Mouse (Mus musculus) CH12.LX (cell line): ENCODE results near the gene Hnrnpll. TPM values are rescaled to one million over a fixed set of nuclear protein-coding genes. Genes with fewer than 3 reads are reported as not detected.

Experiments
- DNase-seq: peaks from one replicate; pipeline ENCODE4 v3.0.0-alpha.2; 2013; ENCODE audit errors: extremely low read depth
- H3K27ac ChIP-seq: 2 replicates; pipeline ENCODE4 v1.5.1; 2012; ENCODE audit warnings: low read depth, mild to moderate bottlenecking, control low read depth, moderate library complexity; ENCODE audit not compliant: insufficient read depth
- H3K27me3 ChIP-seq: replicated peaks from 2 replicates; pipeline ENCODE3; 2012; ENCODE audit warnings: inconsistent platforms
- H3K36me3 ChIP-seq, 2 experiments: replicated peaks in 1 of 2; 2 replicates each; pipeline versions ENCODE3 to v1.6.1; 2012; ENCODE audit warnings: inconsistent platforms in 1 of 2, low read length in 1 of 2, mild to moderate bottlenecking in 1 of 2, mixed read lengths in 1 of 2, moderate library complexity in 1 of 2; ENCODE audit not compliant: control insufficient read depth in 1 of 2, insufficient read depth in 1 of 2
- H3K4me1 ChIP-seq, 2 experiments: 2 replicates each; pipeline ENCODE4 v1.6.1; 2012; ENCODE audit warnings: inconsistent platforms in 1 of 2, moderate library complexity in 1 of 2; ENCODE audit not compliant: insufficient read depth in 2 of 2, control insufficient read depth in 1 of 2
- H3K4me2 ChIP-seq: 2 replicates; pipeline ENCODE4 v1.6.1; 2012; ENCODE audit warnings: low read depth, mild to moderate bottlenecking, control low read depth; ENCODE audit not compliant: poor library complexity, insufficient read depth, severe bottlenecking
- H3K4me3 ChIP-seq, 3 experiments: fragments of 150-350 bp in 1 of 3; sonication (generic) in 1 of 3; replicated peaks in 1 of 3; 2 replicates each; pipeline versions ENCODE3 to v1.5.1; 2011 to 2012; ENCODE audit warnings: low read depth in 2 of 3, low read length in 2 of 3, mild to moderate bottlenecking in 2 of 3, moderate library complexity in 2 of 3, control low read depth in 1 of 3, improper control_type of control experiment in 1 of 3, inconsistent platforms in 1 of 3, mixed read lengths in 1 of 3; ENCODE audit not compliant: poor library complexity in 1 of 3
- H3K79me2 ChIP-seq: replicated peaks from 2 replicates; pipeline ENCODE4 v1.6.1; 2012; ENCODE audit warnings: mild to moderate bottlenecking, moderate library complexity; ENCODE audit not compliant: control insufficient read depth, poor library complexity, insufficient read depth, severe bottlenecking; ENCODE audit errors: extremely low read depth
- H3K9ac ChIP-seq: 2 replicates; pipeline ENCODE4 v1.6.1; 2012; ENCODE audit warnings: low read depth, mild to moderate bottlenecking, control low read depth, moderate library complexity; ENCODE audit not compliant: insufficient read depth
- H3K9me3 ChIP-seq: replicated peaks from 2 replicates; pipeline ENCODE3; 2012; ENCODE audit warnings: low read length, inconsistent platforms, mixed read lengths
- EP300 ChIP-seq: IDR thresholded peaks from 2 replicates; pipeline ENCODE4 v1.6.1; 2011; ENCODE audit warnings: low read length, improper control_type of control experiment
- GABPA ChIP-seq: IDR thresholded peaks from 2 replicates; pipeline ENCODE4 v1.6.1; 2012; ENCODE audit warnings: low read depth, low read length, improper control_type of control experiment, inconsistent platforms; ENCODE audit not compliant: insufficient replicate concordance
- JUND ChIP-seq: conservative IDR thresholded peaks from 2 replicates; pipeline ENCODE4 v1.6.1; 2011; ENCODE audit warnings: low read depth, low read length, improper control_type of control experiment
- MXI1 ChIP-seq: IDR thresholded peaks from 2 replicates; pipeline ENCODE4 v1.6.1; 2011; ENCODE audit warnings: mild to moderate bottlenecking, low read depth, low read length, improper control_type of control experiment
- NRF1 ChIP-seq: IDR thresholded peaks from 2 replicates; pipeline ENCODE4 v1.6.1; 2014; ENCODE audit warnings: low read depth, mild to moderate bottlenecking, inconsistent platforms, low read length, improper control_type of control experiment, moderate library complexity
- POLR2A ChIP-seq: IDR thresholded peaks from 2 replicates; pipeline ENCODE4 v1.6.1; 2011; ENCODE audit warnings: low read depth, mild to moderate bottlenecking, improper control_type of control experiment, low read length
- POLR2AphosphoS2 ChIP-seq: IDR thresholded peaks from 2 replicates; pipeline ENCODE4 v1.6.1; 2011; ENCODE audit warnings: low read depth, low read length, improper control_type of control experiment
- RCOR1 ChIP-seq: conservative IDR thresholded peaks from 2 replicates; pipeline ENCODE4 v1.6.1; 2012; ENCODE audit warnings: low read depth, mild to moderate bottlenecking, inconsistent platforms, low read length, improper control_type of control experiment
- SMC3 ChIP-seq: IDR thresholded peaks from 2 replicates; pipeline ENCODE4 v1.6.1; 2011; ENCODE audit warnings: low read depth, low read length, improper control_type of control experiment
- TBP ChIP-seq: conservative IDR thresholded peaks from 2 replicates; pipeline ENCODE4 v1.6.1; 2011; ENCODE audit warnings: low read depth, low read length, improper control_type of control experiment
- TCF12 ChIP-seq: IDR thresholded peaks from 2 replicates; pipeline ENCODE4 v1.6.1; 2014; ENCODE audit warnings: low read depth, mild to moderate bottlenecking, inconsistent platforms, low read length, improper control_type of control experiment
- USF1 ChIP-seq: IDR thresholded peaks from 2 replicates; pipeline ENCODE4 v1.6.1; 2014; ENCODE audit warnings: low read depth, mild to moderate bottlenecking, inconsistent platforms, low read length, improper control_type of control experiment
- USF2 ChIP-seq: conservative IDR thresholded peaks from 2 replicates; pipeline ENCODE4 v1.6.1; 2011; ENCODE audit warnings: low read depth, low read length, improper control_type of control experiment
- ZMIZ1 ChIP-seq: IDR thresholded peaks from 2 replicates; pipeline ENCODE4 v1.6.1; 2012; ENCODE audit warnings: low read depth, mild to moderate bottlenecking, inconsistent platforms, low read length, improper control_type of control experiment
- ZNF384 ChIP-seq: IDR thresholded peaks from 2 replicates; pipeline ENCODE4 v1.6.1; 2012; ENCODE audit warnings: low read depth, low read length, improper control_type of control experiment, inconsistent platforms
- dilution Hi-C: fragments of 300-500 bp; cut with MboI; formaldehyde crosslinking; loops from 2 replicates; pipeline ENCODE4 v1.14.3; 2020; ENCODE audit warnings: low sequenced_read_pairs; ENCODE audit not compliant: extremely low pct_unique_long_range_greater_than_20kb, extremely low pct_ligation_motif_present
- in situ Hi-C: fragments of 300-500 bp; cut with MboI; formaldehyde crosslinking; loops from 3 replicates; pipeline ENCODE4 v1.14.3; 2019; ENCODE audit warnings: low sequenced_read_pairs, low pct_ligation_motif_present, low pct_unique_long_range_greater_than_20kb, mixed read lengths
- polyA plus RNA-seq: library from polyadenylated mRNA; unstranded; fragments of >175 nt; gene quantifications from 2 replicates; pipeline ENCODE4 v1.2.1, GENCODE M21; 2012; ENCODE audit warnings: low read depth; ENCODE audit not compliant: insufficient read length
- total RNA-seq, 2 experiments: library from RNA; depleted of rRNA; stranded (reverse); fragments of 300-350 nt in 1 of 2; fragments of >200 nt in 1 of 2; gene quantifications; 2 replicates each; pipeline ENCODE4 v1.2.3; 2012 to 2014

The Hnrnpll gene
- total and polyA plus RNA-seq, 3 experiments, result 14.4 to 24.1 (median 22.3) TPM

DNA sequence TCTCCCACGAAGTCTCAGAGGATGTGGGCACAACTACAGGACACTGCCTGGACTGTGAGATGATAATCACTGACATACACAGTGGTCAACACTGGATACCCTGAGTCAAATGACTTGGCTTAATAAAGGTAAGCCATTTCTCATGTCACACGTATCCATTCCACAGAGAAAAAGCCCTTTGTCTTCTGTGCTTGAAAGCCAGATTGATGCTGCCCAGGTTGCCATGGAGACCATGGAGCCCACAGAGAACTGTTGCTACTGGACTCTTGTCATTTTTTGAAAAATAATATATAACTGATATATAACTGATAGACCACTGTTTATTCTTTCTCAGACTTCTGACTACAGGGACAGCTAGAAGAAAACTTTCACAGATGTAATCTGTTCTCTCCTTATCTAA, 35.1 kb upstream of the Hnrnpll start:
- no peak for DNase-seq
- no peak overlapping the region for H3K4me3 ChIP-seq
- H3K36me3 ChIP-seq, result no peaks in the 10 kb centered on the region
- peaks cover 0 to 3% of the 10 kb centered on the region in 2 experiments; a peak in 1 of 4 replicates for H3K4me1 ChIP-seq
- H3K79me2 ChIP-seq, result no peaks in the 10 kb centered on the region
- no peak overlapping the region for H3K27ac ChIP-seq
- in situ Hi-C loops, result no loop called here
- no peak overlapping the region for H3K9ac ChIP-seq
- H3K4me2 ChIP-seq, result no peak overlapping the region
- no peaks in the 10 kb centered on the region for H3K9me3 ChIP-seq
- TF ChIP-seq USF2 (no peak), GABPA (no peak), SMC3 (no peak), NRF1 (no peak), ZNF384 (no peak), TCF12 (no peak), JUND (no peak)
- dilution Hi-C loops, result no loop called here
- peaks cover 8% of the 10 kb centered on the region for H3K27me3 ChIP-seq

DNA sequence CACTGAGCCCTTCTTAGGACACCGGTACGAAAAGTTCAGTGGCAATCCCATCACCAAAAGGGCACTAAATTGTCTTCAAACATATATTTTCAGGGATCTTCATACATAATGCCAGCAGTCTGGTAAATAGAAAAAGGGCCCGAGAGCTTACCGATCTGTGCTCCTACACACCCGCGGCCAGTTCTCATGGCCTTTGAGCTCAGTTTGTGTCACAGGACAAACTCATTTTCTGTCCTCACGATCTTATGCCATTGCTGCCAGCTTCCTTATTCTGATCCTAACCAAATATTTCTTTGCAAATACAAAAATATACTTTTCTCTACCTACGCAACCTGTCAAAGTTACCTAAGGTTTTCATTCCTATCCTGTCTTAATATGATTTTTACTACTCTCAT, 34.6 kb upstream of the Hnrnpll start:
- in situ Hi-C loops (no loop called here), dilution Hi-C loops (no loop called here)
- H3K9me3 ChIP-seq, result no peaks in the 10 kb centered on the region
- H3K9ac ChIP-seq, result no peak overlapping the region
- H3K4me2 ChIP-seq, result no peak overlapping the region
- H3K79me2 ChIP-seq, result no peaks in the 10 kb centered on the region
- H3K27me3 ChIP-seq, result peaks cover 8% of the 10 kb centered on the region
- H3K4me3 ChIP-seq, result no peak overlapping the region
- H3K27ac ChIP-seq, result no peak overlapping the region
- DNase-seq, result no peak
- no peaks in the 10 kb centered on the region for H3K36me3 ChIP-seq
- TF ChIP-seq GABPA (no peak), POLR2AphosphoS2 (no peak), MXI1 (no peak), EP300 (no peak)
- H3K4me1 ChIP-seq, result peaks cover 0 to 3% of the 10 kb centered on the region in 2 experiments; a peak in 1 of 4 replicates

- TF ChIP-seq ZMIZ1, result no peak
- no peak for TF ChIP-seq POLR2A
- no peak for TF ChIP-seq RCOR1
- no peak for TF ChIP-seq USF1
- no peak for TF ChIP-seq GABPA
- TF ChIP-seq TBP, result no peak
- TF ChIP-seq, all 38 proteins: peak for 0
- no peak overlapping the region for H3K4me2 ChIP-seq
- DNase-seq, result no peak
- H3K4me1 ChIP-seq, result peaks cover 0 to 3% of the 10 kb centered on the region in 2 experiments; a peak in 1 of 4 replicates
- H3K27me3 ChIP-seq, result peaks cover 8% of the 10 kb centered on the region
- no peak overlapping the region for H3K27ac ChIP-seq
- in situ Hi-C loops (no loop called here), dilution Hi-C loops (no loop called here)
- no peaks in the 10 kb centered on the region for H3K9me3 ChIP-seq
- no peak overlapping the region for H3K9ac ChIP-seq
- no peaks in the 10 kb centered on the region for H3K36me3 ChIP-seq
- H3K79me2 ChIP-seq, result no peaks in the 10 kb centered on the region
- no peak overlapping the region for H3K4me3 ChIP-seq
Observed at GRCm38 (mm10) chr17:80096043-80096719, 34.0 kb upstream of the Hnrnpll start.
